Mouse (Mus musculus): Measurements from ENCODE around the gene Pdzrn4. TPM values are rescaled to one million over a fixed set of nuclear protein-coding genes. Genes with fewer than 3 reads are reported as not detected.

The Pdzrn4 gene
- polyA plus RNA-seq, 1 experiment from 2014 or later, result 2.6 TPM

DNA sequence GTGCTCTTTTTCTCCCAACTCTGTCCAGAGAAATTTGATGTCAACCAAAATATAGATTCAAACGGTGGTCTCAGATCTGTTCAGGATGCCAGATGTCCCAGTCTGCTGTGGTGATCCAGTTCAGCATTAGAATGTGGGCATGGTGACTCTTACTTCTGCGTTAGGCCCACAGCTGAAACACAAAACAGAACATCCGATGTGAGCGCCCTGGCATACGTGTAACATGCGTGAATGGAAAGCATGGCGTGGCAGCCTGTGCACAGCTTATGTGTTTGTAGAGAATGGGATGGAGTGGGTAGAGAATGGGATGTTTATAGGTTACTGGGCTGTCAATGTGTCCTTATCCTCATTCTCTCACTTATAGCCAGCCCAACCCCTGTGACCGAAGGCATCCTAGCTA, 52.4 kb downstream of the Pdzrn4 start:
- Histone ChIP-seq H3K9ac (ENCODE audit: low read length) (no peak overlapping the region), H3K27ac (ENCODE audit: low read depth) (no peak overlapping the region)
- 93% methylated on average over 8 of the region's 8 CpGs for whole genome bisulfite sequencing

DNA sequence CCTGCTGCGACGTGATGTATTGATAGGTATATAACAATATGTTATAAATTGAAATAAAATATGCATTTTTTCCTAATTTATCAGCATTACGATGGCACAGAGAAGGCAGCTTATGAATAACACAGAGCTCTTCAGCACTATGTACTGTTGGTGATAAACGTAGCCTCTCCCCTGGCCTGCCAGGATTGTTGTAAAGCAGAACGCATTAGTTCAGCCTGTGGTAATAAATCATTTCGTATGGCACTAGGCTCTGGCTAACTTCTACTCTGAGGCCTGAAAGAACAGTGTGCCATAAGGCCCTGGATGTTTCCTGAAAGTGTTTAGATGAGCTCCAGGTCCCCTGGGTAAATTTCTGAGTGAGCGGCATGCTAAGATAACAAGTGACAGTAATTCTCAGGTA, 55.9 kb downstream of the Pdzrn4 start:
- Histone ChIP-seq H3K4me3 (ENCODE audit: low read depth, low read length) (no peak overlapping the region), H3K9ac (ENCODE audit: low read length) (no peak overlapping the region), H3K27me3 (replicated peaks; ENCODE audit: control insufficient read depth, insufficient read depth, low read length) (no peaks in the 10 kb centered on the region), H3K4me2 (ENCODE audit: low read length) (no peak overlapping the region), H3K9me3 (ENCODE audit: control insufficient read depth, low read length) (no peaks in the 10 kb centered on the region), H3K27ac (ENCODE audit: low read depth) (no peak overlapping the region), H3K36me3 (ENCODE audit: control insufficient read depth, insufficient read depth, low read length) (no peaks in the 10 kb centered on the region), H3K4me1 (replicated peaks; ENCODE audit: control insufficient read depth, insufficient read depth, low read length) (no peaks in the 10 kb centered on the region)
- ATAC-seq (replicated peaks; ENCODE audit: low FRiP score, low TSS enrichment, low read depth) (no peak), DNase-seq (ENCODE audit: low spot score) (no peak)
- WGBS, result 27% methylated on average over 7 of the region's 7 CpGs

More for the DNA sequence above, 52.4 kb downstream of the Pdzrn4 start:
- H3K4me2 ChIP-seq (ENCODE audit: low read length), result no peak overlapping the region
- no peaks in the 10 kb centered on the region for H3K36me3 ChIP-seq (ENCODE audit: control insufficient read depth, insufficient read depth, low read length)
- no peak for DNase-seq (ENCODE audit: low spot score)
- no peaks in the 10 kb centered on the region for H3K4me1 ChIP-seq (replicated peaks; ENCODE audit: control insufficient read depth, insufficient read depth, low read length)
- H3K27me3 ChIP-seq (replicated peaks; ENCODE audit: control insufficient read depth, insufficient read depth, low read length), result no peaks in the 10 kb centered on the region
- no peak overlapping the region for H3K4me3 ChIP-seq (ENCODE audit: low read depth, low read length)
- ATAC-seq (replicated peaks; ENCODE audit: low FRiP score, low TSS enrichment, low read depth), result no peak
- no peaks in the 10 kb centered on the region for H3K9me3 ChIP-seq (ENCODE audit: control insufficient read depth, low read length)

DNA sequence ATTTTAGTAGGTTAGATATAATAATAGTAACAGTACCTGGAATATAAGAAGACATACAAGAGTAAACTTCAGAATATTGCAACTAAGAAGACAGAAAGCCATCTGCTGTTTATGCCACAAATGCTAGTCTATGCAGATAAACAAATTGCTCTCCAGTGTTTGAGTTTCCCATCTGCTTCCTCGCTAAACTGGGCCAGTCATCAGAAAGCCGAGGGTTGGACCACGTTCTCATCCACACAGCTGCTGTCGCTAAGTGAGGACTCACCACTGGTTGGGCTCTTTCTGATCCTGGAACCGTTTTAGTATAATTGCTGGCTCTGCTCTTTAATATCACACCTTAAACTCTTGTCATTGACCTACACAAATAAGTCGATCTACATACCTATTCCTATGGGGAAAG, 85.5 kb downstream of the Pdzrn4 start:
- WGBS, result 75% methylated on average over 6 of the region's 6 CpGs

DNA sequence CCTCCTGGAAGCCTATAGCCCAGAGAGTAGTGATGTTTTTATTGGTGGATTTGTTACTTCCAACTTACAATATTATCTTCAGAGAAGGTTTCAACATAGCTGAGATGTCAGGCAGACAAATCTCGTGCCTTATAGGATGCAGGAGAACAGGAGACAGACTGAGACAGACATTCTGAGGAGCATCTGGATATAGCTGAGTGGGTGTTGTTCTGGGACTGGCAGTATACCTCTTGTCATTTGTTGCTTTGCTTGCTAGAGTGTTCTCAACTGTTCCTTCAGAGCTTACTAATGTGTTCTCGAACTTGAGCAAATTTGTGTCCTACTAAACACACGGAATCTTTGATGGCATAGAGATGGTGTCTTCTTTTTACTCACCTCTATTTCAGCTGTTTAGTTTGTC, 94.7 kb downstream of the Pdzrn4 start:
- no peaks in the 10 kb centered on the region for H3K4me1 ChIP-seq (replicated peaks; ENCODE audit: control insufficient read depth, insufficient read depth, low read length)
- H3K36me3 ChIP-seq (ENCODE audit: control insufficient read depth, insufficient read depth, low read length), result no peaks in the 10 kb centered on the region
- ATAC-seq (replicated peaks; ENCODE audit: low FRiP score, low TSS enrichment, low read depth) (no peak), DNase-seq (ENCODE audit: low spot score) (no peak)
- H3K9me3 ChIP-seq (ENCODE audit: control insufficient read depth, low read length), result no peaks in the 10 kb centered on the region
- no peak overlapping the region for H3K4me2 ChIP-seq (ENCODE audit: low read length)
- WGBS, result 72% methylated on average over 3 of the region's 3 CpGs
- H3K27me3 ChIP-seq (replicated peaks; ENCODE audit: control insufficient read depth, insufficient read depth, low read length), result no peaks in the 10 kb centered on the region
- H3K9ac ChIP-seq (ENCODE audit: low read length), result no peak overlapping the region
- H3K27ac ChIP-seq (ENCODE audit: low read depth), result no peak overlapping the region
- H3K4me3 ChIP-seq (ENCODE audit: low read depth, low read length), result no peak overlapping the region

More for the DNA sequence above, 85.5 kb downstream of the Pdzrn4 start:
- H3K36me3 ChIP-seq (ENCODE audit: control insufficient read depth, insufficient read depth, low read length), result no peaks in the 10 kb centered on the region
- no peak for DNase-seq (ENCODE audit: low spot score)
- H3K4me3 ChIP-seq (ENCODE audit: low read depth, low read length), result no peak overlapping the region
- H3K4me2 ChIP-seq (ENCODE audit: low read length), result no peak overlapping the region
- ATAC-seq (replicated peaks; ENCODE audit: low FRiP score, low TSS enrichment, low read depth), result no peak
- no peaks in the 10 kb centered on the region for H3K4me1 ChIP-seq (replicated peaks; ENCODE audit: control insufficient read depth, insufficient read depth, low read length)
- H3K9ac ChIP-seq (ENCODE audit: low read length), result no peak overlapping the region
- H3K27me3 ChIP-seq (replicated peaks; ENCODE audit: control insufficient read depth, insufficient read depth, low read length), result no peaks in the 10 kb centered on the region
- no peak overlapping the region for H3K27ac ChIP-seq (ENCODE audit: low read depth)
- H3K9me3 ChIP-seq (ENCODE audit: control insufficient read depth, low read length), result no peaks in the 10 kb centered on the region

DNA sequence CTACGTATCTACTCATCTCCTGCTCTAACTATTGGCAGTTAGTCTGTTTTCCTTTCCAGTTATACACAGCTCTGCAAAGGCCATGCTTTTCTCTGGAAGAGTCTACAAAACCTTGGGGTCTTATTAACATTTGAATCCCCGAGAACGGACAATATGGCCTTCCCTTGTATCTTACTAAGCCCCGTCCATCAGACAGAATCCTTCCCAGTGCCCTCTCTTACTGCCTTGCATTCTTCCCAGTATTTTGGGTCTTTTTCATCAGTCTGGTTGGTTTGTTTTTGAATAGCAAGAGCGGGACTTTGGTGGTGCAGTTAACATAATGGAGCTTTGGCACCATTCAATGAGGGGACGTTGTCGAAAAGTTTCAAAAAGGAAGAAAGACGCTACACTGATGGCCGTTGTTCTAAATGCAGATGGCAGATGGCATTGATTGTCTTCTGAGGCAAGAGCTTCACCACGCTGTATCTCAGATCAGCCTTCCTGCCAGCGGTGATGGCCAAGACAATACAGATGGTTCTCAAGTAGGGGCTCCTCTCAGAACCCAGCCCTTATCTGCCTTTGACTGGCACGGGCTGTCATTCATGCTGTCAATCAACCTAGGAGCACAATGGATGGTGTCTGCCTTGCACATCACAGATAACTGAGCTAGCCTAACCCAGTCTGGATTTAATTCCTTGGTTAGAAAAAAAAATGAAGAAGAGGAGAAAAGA, 98.9 kb downstream of the Pdzrn4 start:
- H3K9ac ChIP-seq (ENCODE audit: low read length), result no peak overlapping the region
- no peaks in the 10 kb centered on the region for H3K27me3 ChIP-seq (replicated peaks; ENCODE audit: control insufficient read depth, insufficient read depth, low read length)
- DNase-seq (ENCODE audit: low spot score), result no peak
- 94% methylated on average over 12 of the region's 12 CpGs for WGBS
- H3K27ac ChIP-seq (ENCODE audit: low read depth), result no peak overlapping the region
- no peaks in the 10 kb centered on the region for H3K9me3 ChIP-seq (ENCODE audit: control insufficient read depth, low read length)
- H3K36me3 ChIP-seq (ENCODE audit: control insufficient read depth, insufficient read depth, low read length), result no peaks in the 10 kb centered on the region
- no peak overlapping the region for H3K4me2 ChIP-seq (ENCODE audit: low read length)
- ATAC-seq (replicated peaks; ENCODE audit: low FRiP score, low TSS enrichment, low read depth), result no peak
- no peak overlapping the region for H3K4me3 ChIP-seq (ENCODE audit: low read depth, low read length)
- H3K4me1 ChIP-seq (replicated peaks; ENCODE audit: control insufficient read depth, insufficient read depth, low read length), result no peaks in the 10 kb centered on the region

DNA sequence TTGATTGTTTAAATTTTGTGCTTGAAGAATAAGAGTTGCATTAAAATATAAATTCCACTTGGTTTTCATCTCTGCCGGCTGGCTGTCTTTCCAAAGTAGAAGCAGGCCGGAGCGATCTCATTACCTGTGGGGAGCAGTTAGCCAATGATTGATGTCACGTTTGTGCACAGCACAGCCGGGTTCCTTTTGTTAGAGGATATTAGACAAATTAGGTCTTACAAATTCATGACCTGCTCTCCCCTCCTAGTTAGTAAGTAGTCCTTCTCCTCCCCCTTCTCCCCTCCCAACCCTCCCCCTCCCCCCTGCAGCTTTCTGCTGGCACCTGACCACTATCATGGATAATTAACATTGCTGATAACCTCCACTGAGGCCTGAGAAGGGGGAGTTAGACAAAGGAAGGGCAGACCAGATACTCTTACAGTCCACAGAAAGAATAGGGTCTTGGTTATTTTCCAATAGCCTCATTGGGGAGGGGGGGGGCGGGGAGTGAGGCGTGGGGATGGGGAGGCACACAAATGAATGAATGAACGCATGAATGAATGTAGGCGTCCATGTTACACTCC, 103.7 kb downstream of the Pdzrn4 start:
- H3K36me3 ChIP-seq (ENCODE audit: control insufficient read depth, insufficient read depth, low read length), result no peaks in the 10 kb centered on the region
- no peaks in the 10 kb centered on the region for H3K4me1 ChIP-seq (replicated peaks; ENCODE audit: control insufficient read depth, insufficient read depth, low read length)
- ATAC-seq (replicated peaks; ENCODE audit: low FRiP score, low TSS enrichment, low read depth), result no peak
- H3K27ac ChIP-seq (ENCODE audit: low read depth), result no peak overlapping the region
- no peak overlapping the region for H3K4me2 ChIP-seq (ENCODE audit: low read length)
- no peaks in the 10 kb centered on the region for H3K9me3 ChIP-seq (ENCODE audit: control insufficient read depth, low read length)
- DNase-seq (ENCODE audit: low spot score), result no peak
- no peak overlapping the region for H3K4me3 ChIP-seq (ENCODE audit: low read depth, low read length)
- no peaks in the 10 kb centered on the region for H3K27me3 ChIP-seq (replicated peaks; ENCODE audit: control insufficient read depth, insufficient read depth, low read length)
- H3K9ac ChIP-seq (ENCODE audit: low read length), result no peak overlapping the region
- 56% methylated on average over 9 of the region's 9 CpGs for WGBS

DNA sequence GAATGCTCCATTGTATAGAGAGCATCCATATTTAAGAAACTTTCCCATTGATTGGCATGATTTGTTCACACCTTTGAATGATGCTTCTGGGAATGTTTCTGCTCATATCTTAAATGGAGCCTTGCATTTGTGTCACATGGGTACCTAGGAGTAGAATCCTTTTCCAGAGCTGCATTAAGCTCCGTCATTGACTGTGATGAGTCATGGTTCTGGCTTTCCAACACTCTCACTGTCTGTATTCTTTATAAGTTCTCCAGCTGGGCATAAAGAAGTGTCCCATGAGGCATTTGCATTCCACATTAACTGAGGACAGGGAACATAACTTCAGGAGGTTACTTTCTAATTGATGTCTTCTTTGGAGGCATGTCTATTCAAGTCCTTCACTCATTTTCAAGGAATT, 106.1 kb downstream of the Pdzrn4 start:
- Histone ChIP-seq H3K4me2 (ENCODE audit: low read length) (no peak overlapping the region), H3K36me3 (ENCODE audit: control insufficient read depth, insufficient read depth, low read length) (no peaks in the 10 kb centered on the region), H3K4me1 (replicated peaks; ENCODE audit: control insufficient read depth, insufficient read depth, low read length) (no peaks in the 10 kb centered on the region), H3K9me3 (ENCODE audit: control insufficient read depth, low read length) (no peaks in the 10 kb centered on the region), H3K27me3 (replicated peaks; ENCODE audit: control insufficient read depth, insufficient read depth, low read length) (no peaks in the 10 kb centered on the region), H3K9ac (ENCODE audit: low read length) (no peak overlapping the region), H3K27ac (ENCODE audit: low read depth) (no peak overlapping the region), H3K4me3 (ENCODE audit: low read depth, low read length) (no peak overlapping the region)
- DNase-seq (ENCODE audit: low spot score) (no peak), ATAC-seq (replicated peaks; ENCODE audit: low FRiP score, low TSS enrichment, low read depth) (no peak)
- 79% methylated on average over 1 of the region's 1 CpGs for WGBS

DNA sequence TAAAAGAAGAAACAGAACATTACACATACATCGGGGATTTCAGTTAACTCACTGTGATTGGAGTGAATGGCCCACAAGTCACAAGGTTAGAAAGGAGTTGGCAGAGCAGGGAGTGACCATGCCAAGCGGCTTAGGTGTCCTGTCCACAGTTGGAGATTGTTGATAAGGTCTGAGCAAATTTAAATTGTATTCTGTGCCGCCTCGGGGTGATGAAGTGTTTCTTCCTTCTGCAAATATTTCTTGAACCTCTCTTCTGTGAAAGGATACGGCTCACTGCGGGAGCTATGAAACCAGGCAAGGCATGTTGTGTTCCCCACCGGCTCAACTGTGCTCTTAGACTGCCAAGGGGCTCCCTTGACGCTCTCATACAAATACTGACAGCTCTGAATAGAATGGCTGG, 112.7 kb downstream of the Pdzrn4 start:
- Histone ChIP-seq H3K27me3 (replicated peaks; ENCODE audit: control insufficient read depth, insufficient read depth, low read length) (no peaks in the 10 kb centered on the region), H3K9ac (ENCODE audit: low read length) (no peak overlapping the region), H3K36me3 (ENCODE audit: control insufficient read depth, insufficient read depth, low read length) (no peaks in the 10 kb centered on the region), H3K4me3 (ENCODE audit: low read depth, low read length) (no peak overlapping the region), H3K4me2 (ENCODE audit: low read length) (no peak overlapping the region), H3K9me3 (ENCODE audit: control insufficient read depth, low read length) (no peaks in the 10 kb centered on the region), H3K4me1 (replicated peaks; ENCODE audit: control insufficient read depth, insufficient read depth, low read length) (no peaks in the 10 kb centered on the region), H3K27ac (ENCODE audit: low read depth) (no peak overlapping the region)
- DNase-seq (ENCODE audit: low spot score), result no peak
- ATAC-seq (replicated peaks; ENCODE audit: low FRiP score, low TSS enrichment, low read depth), result no peak
- WGBS, result 89% methylated on average over 8 of the region's 8 CpGs

DNA sequence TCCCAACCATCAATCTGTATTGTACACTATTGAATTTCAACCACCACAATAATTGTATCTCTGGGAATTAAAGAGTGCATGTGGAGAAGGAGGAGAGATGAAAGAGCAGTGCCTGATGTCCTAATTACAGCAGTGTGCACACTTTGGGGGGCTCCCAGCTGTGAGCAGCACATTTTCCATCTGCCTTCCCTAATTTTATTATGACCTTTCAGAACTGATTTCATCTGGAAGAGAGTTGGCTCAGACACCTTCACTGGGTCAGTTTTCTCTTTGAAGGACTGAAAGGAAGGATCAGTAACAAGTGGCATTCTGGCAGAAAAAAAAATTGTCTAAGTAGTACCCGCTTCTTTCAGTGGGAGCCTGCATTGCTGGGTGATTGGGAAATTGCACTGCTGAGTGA, 119.0 kb downstream of the Pdzrn4 start:
- WGBS, result 74% methylated on average over 1 of the region's 1 CpGs
- Histone ChIP-seq H3K4me1 (replicated peaks; ENCODE audit: control insufficient read depth, insufficient read depth, low read length) (peaks cover 3% of the 10 kb centered on the region; the same call in 1 of the 2 replicates), H3K4me2 (ENCODE audit: low read length) (no peak overlapping the region), H3K27ac (ENCODE audit: low read depth) (no peak overlapping the region), H3K9me3 (ENCODE audit: control insufficient read depth, low read length) (no peaks in the 10 kb centered on the region), H3K36me3 (ENCODE audit: control insufficient read depth, insufficient read depth, low read length) (no peaks in the 10 kb centered on the region), H3K4me3 (ENCODE audit: low read depth, low read length) (no peak overlapping the region), H3K9ac (ENCODE audit: low read length) (no peak overlapping the region), H3K27me3 (replicated peaks; ENCODE audit: control insufficient read depth, insufficient read depth, low read length) (no peaks in the 10 kb centered on the region)
- DNase-seq (ENCODE audit: low spot score), result no peak
- ATAC-seq (replicated peaks; ENCODE audit: low FRiP score, low TSS enrichment, low read depth), result no peak
